Mouse (Mus musculus) heart, postnatal 0 days (tissue): ENCODE data around the gene Olfr432.

Experiments used
- CTCF ChIP-seq: IDR thresholded peaks from 2 replicates; pipeline ENCODE4 v1.5.1; 2016; ENCODE audit warnings: antibody characterized with exemption, control low read depth, low read depth
- EP300 ChIP-seq: IDR thresholded peaks from 2 replicates; pipeline ENCODE4 v1.6.1; 2016; ENCODE audit warnings: antibody characterized with exemption, low read depth

GRCm38 (mm10) chr1:174051515-174051914 is 2.5 kb downstream of the Olfr432 start:
- TF ChIP-seq CTCF, result no peak
- no peak for TF ChIP-seq EP300
